Mouse (Mus musculus) hindbrain, embryonic 11.5 days (tissue): ENCODE data around the gene Nup188. TPM values are rescaled to one million over a fixed set of nuclear protein-coding genes. Genes with fewer than 3 reads are reported as not detected.

Source experiments
- ATAC-seq: fragments of 200-750 bp; cut with Nextera tagmentation; 2 replicates; pipeline ENCODE4 v1.8.0; 2017; ENCODE audit warnings: mild to moderate bottlenecking, moderate TSS enrichment, moderate library complexity; ENCODE audit not compliant: low FRiP score
- DNase-seq: peaks from one replicate; pipeline ENCODE4 v3.0.0-alpha.2; 2015; ENCODE audit warnings: low spot score
- H3K27ac ChIP-seq: fragments of 300-500 bp; sonication (generic); 2 replicates; pipeline ENCODE4 v1.5.1; 2014; ENCODE audit warnings: mild to moderate bottlenecking, low read depth, low read length
- H3K27me3 ChIP-seq: fragments of 300-500 bp; sonication (generic); 2 replicates; pipeline ENCODE4 v1.6.1; 2014; ENCODE audit warnings: mild to moderate bottlenecking, low read length, moderate library complexity, mixed read lengths; ENCODE audit not compliant: control insufficient read depth, insufficient read depth
- H3K36me3 ChIP-seq: fragments of 300-500 bp; sonication (generic); 2 replicates; pipeline ENCODE4 v1.6.1; 2014; ENCODE audit warnings: mild to moderate bottlenecking, low read length, moderate library complexity, mixed read lengths; ENCODE audit not compliant: control insufficient read depth, insufficient read depth
- H3K4me1 ChIP-seq: fragments of 300-500 bp; sonication (generic); replicated peaks from 2 replicates; pipeline ENCODE4 v1.6.1; 2014; ENCODE audit warnings: low read length, mixed read lengths; ENCODE audit not compliant: control insufficient read depth, insufficient read depth
- H3K4me2 ChIP-seq: fragments of 300-500 bp; sonication (generic); replicated peaks from 2 replicates; pipeline ENCODE4 v1.6.1; 2014; ENCODE audit warnings: mild to moderate bottlenecking, low read depth, low read length
- H3K4me3 ChIP-seq: fragments of 300-500 bp; sonication (generic); 2 replicates; pipeline ENCODE4 v1.5.1; 2014; ENCODE audit warnings: low read depth, low read length
- H3K9ac ChIP-seq: fragments of 300-500 bp; sonication (generic); 2 replicates; pipeline ENCODE4 v1.6.1; 2014; ENCODE audit warnings: low read depth, low read length
- H3K9me3 ChIP-seq: fragments of 300-500 bp; sonication (generic); 2 replicates; pipeline ENCODE4 v1.6.1; 2016; ENCODE audit warnings: low read length; ENCODE audit not compliant: control insufficient read depth
- WGBS: fragments of 180-500 bp; shearing (Covaris S2); extraction: QIAGEN DNeasy Blood & Tissue Kit; methylation state at CpG from one replicate; pipeline ENCODE4 v1.1.7; 2014; 5-methylcytosine and 5-hydroxymethylcytosine counted together
- polyA plus RNA-seq: library from polyadenylated mRNA; unstranded; fragments of >200 nt; fragmentation: Nextera tagmentation; extraction: Ambion mirVana; gene quantifications from 2 replicates; pipeline ENCODE4 v1.2.1, GENCODE M21; 2014

Gene Nup188
- polyA plus RNA-seq, 1 experiment from 2014 or later, result 44.5 TPM

DNA sequence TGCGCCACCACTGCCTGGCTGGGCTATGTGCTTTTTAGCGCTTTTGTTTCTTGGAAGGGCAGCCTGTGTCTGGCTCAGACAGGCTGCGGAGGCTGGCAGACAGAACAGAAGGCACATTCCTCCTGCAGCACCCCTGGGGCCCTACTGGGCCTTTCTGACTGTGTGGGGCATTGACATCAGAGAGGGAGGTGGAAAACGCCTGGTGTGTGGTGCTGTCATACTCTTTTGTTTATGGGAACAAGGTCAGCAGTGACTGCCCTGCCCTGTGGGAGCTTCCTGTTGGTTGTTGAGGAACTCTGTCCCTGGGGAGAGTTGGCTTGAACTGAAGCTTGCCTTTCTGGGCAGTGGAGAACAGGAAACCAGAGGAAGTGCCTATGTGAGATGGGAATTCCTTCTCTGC is 43.7 kb upstream of the Nup188 start:
- WGBS, result 37% methylated on average over 4 of the region's 4 CpGs
- no peak for ATAC-seq
- H3K36me3 ChIP-seq, result 0 out of 2 replicates have a peak, but pooled peaks cover 7% of the 10 kb centered on the region

DNA sequence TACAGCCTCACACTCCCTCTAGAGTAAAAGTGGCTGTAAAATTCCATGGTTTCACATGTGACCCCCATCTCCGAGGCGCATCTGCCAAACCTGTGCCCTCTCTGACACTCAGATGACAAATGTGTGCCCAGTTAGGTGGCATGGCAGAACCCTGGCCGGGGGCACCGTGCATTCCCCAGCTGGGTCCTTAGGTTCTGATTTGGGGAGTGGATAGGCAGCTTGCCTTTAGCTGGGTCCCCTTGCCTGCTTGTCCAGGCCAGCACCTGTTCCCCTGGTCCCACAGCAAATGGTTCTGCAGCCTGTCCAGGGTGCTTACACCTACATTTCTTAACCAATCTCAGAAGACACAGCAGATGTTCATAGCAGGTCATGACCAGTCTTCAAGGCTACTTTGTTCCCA is 42.8 kb upstream of the Nup188 start:
- 97% methylated on average over 4 of the region's 4 CpGs for WGBS

More for the DNA sequence above, 43.7 kb upstream of the Nup188 start:
- no peak overlapping the region for H3K27ac ChIP-seq
- no peaks in the 10 kb centered on the region for H3K9me3 ChIP-seq
- H3K4me1 ChIP-seq, result peaks cover 8% of the 10 kb centered on the region; the same call in 1 of the 2 replicates
- no peak overlapping the region for H3K4me2 ChIP-seq
- DNase-seq, result peak; percentile 27
- no peak overlapping the region for H3K9ac ChIP-seq
- no peak overlapping the region for H3K4me3 ChIP-seq
- H3K27me3 ChIP-seq, result no peaks in the 10 kb centered on the region

GRCm38 (mm10) chr2:30244595-30245178 is 41.5 kb upstream of the Nup188 start:
- H3K27ac ChIP-seq, result no peak overlapping the region
- WGBS, result 82% methylated on average over 7 of the region's 7 CpGs

More for the DNA sequence above, 42.8 kb upstream of the Nup188 start:
- H3K9ac ChIP-seq, result no peak overlapping the region
- DNase-seq (no peak), ATAC-seq (no peak)
- no peak overlapping the region for H3K4me3 ChIP-seq
- no peaks in the 10 kb centered on the region for H3K9me3 ChIP-seq
- peaks cover 8% of the 10 kb centered on the region; the same call in 1 of the 2 replicates for H3K4me1 ChIP-seq
- H3K36me3 ChIP-seq, result 0 out of 2 replicates have a peak, but pooled peaks cover 7% of the 10 kb centered on the region
- no peaks in the 10 kb centered on the region for H3K27me3 ChIP-seq
- no peak overlapping the region for H3K4me2 ChIP-seq
- no peak overlapping the region for H3K27ac ChIP-seq

GRCm38 (mm10) chr2:30247036-30247435 is 39.2 kb upstream of the Nup188 start:
- Histone ChIP-seq H3K27me3 (no peaks in the 10 kb centered on the region), H3K9me3 (no peaks in the 10 kb centered on the region), H3K4me2 (no peak overlapping the region), H3K27ac (no peak overlapping the region), H3K36me3 (no peaks in the 10 kb centered on the region), H3K4me1 (no peaks in the 10 kb centered on the region), H3K9ac (no peak overlapping the region), H3K4me3 (no peak overlapping the region)
- WGBS, result 90% methylated on average over 5 of the region's 5 CpGs
- ATAC-seq (no peak), DNase-seq (no peak)

More at GRCm38 (mm10) chr2:30244595-30245178, 41.5 kb upstream of the Nup188 start:
- Histone ChIP-seq H3K4me1 (no peaks in the 10 kb centered on the region), H3K9me3 (no peaks in the 10 kb centered on the region), H3K4me2 (no peak overlapping the region), H3K9ac (no peak overlapping the region), H3K4me3 (no peak overlapping the region), H3K36me3 (0 out of 2 replicates have a peak, but pooled peaks cover 7% of the 10 kb centered on the region), H3K27me3 (no peaks in the 10 kb centered on the region)
- no peak for DNase-seq
- ATAC-seq, result no peak

- H3K4me3 ChIP-seq, result no peak overlapping the region
- 83% methylated on average over 4 of the region's 4 CpGs for WGBS
- no peak overlapping the region for H3K4me2 ChIP-seq
- H3K36me3 ChIP-seq, result no peaks in the 10 kb centered on the region
- H3K4me1 ChIP-seq, result no peaks in the 10 kb centered on the region
- H3K27me3 ChIP-seq, result no peaks in the 10 kb centered on the region
- no peak overlapping the region for H3K27ac ChIP-seq
- no peak overlapping the region for H3K9ac ChIP-seq
- ATAC-seq (no peak), DNase-seq (no peak)
- H3K9me3 ChIP-seq, result no peaks in the 10 kb centered on the region
These were observed 38.5 kb upstream of the Nup188 start for GRCm38 (mm10) chr2:30247681-30248080.

DNA sequence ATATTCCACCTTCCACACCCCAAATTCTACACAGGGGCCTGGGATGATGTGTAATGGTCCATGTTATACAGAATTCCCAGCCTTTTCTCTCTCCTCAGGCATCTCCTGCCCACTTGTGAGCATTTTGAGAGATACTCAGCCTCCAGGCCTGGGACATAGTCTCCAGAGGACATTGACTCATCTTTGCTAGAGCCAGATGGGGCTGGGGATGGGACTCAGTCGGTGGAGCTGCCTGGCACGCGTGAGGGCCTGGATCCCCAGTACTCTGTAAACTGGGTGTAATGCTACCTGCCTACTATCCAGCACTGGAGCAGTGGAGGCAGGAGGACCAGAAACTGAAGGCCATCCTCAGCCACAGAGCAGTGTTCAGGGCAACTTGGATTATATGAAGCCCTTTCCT is 37.0 kb upstream of the Nup188 start:
- Histone ChIP-seq H3K4me2 (no peak overlapping the region), H3K27ac (no peak overlapping the region), H3K9me3 (no peaks in the 10 kb centered on the region), H3K36me3 (no peaks in the 10 kb centered on the region), H3K27me3 (no peaks in the 10 kb centered on the region), H3K9ac (no peak overlapping the region), H3K4me1 (no peaks in the 10 kb centered on the region), H3K4me3 (no peak overlapping the region)
- no peak for DNase-seq
- 96% methylated on average over 3 of the region's 3 CpGs for WGBS
- no peak for ATAC-seq

- H3K4me3 ChIP-seq, result no peak overlapping the region
- no peak overlapping the region for H3K4me2 ChIP-seq
- H3K9ac ChIP-seq, result no peak overlapping the region
- H3K4me1 ChIP-seq, result no peaks in the 10 kb centered on the region
- no peaks in the 10 kb centered on the region for H3K27me3 ChIP-seq
- no peak for ATAC-seq
- no peaks in the 10 kb centered on the region for H3K9me3 ChIP-seq
- DNase-seq, result no peak
- no peak overlapping the region for H3K27ac ChIP-seq
- 87% methylated on average over 10 of the region's 10 CpGs for WGBS
- H3K36me3 ChIP-seq, result no peaks in the 10 kb centered on the region
These were observed 35.8 kb upstream of the Nup188 start for GRCm38 (mm10) chr2:30250166-30251128.

DNA sequence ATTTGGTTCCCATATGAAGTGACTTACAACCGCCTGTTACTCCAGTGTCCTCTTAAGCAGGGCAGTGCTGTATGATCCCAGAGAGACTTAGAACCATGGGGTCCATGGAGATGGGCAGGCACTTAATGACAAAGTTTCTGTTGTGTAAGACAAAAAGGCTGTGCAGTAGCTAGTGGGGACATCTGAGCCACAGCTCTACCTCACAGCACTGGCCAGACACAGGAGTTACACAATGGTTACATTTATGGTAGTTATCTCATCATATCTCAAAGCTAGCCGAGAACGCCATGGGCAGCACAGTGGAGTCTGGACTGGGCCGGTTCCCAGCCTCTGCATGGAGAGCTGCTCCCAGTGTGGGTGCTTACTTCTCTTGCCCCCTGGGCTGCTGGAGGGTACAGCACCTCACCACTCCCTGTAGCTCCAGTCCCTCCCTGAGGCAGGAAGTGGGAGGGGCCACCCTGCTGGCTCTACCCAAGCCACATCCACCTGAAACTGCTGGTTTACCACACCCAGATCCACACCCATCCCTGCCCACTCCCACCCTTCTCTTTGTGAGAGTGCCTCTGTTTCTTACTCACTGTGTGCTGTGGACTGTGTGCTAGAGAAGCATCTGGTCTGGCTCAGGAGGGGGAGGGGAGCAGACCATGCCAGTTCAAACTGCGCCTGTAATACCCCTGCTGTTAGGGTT is 34.6 kb upstream of the Nup188 start:
- H3K9me3 ChIP-seq, result no peaks in the 10 kb centered on the region
- WGBS, result 78% methylated on average over 5 of the region's 5 CpGs
- H3K4me1 ChIP-seq, result no peaks in the 10 kb centered on the region
- no peak overlapping the region for H3K27ac ChIP-seq
- ATAC-seq (no peak), DNase-seq (no peak)
- H3K9ac ChIP-seq, result no peak overlapping the region
- 0 out of 2 replicates have a peak, but pooled peaks cover 2% of the 10 kb centered on the region for H3K36me3 ChIP-seq
- no peak overlapping the region for H3K4me3 ChIP-seq
- H3K4me2 ChIP-seq, result no peak overlapping the region
- H3K27me3 ChIP-seq, result no peaks in the 10 kb centered on the region
